Mouse (Mus musculus) midbrain, postnatal 0 days (tissue): ENCODE data around the gene Ell. TPM values are rescaled to one million over a fixed set of nuclear protein-coding genes. Genes with fewer than 3 reads are reported as not detected.

ENCODE experiments used
- ATAC-seq: fragments of 200-750 bp; cut with Nextera tagmentation; 2 replicates; pipeline ENCODE4 v1.8.0; 2017; ENCODE audit warnings: moderate number of reproducible peaks, mild to moderate bottlenecking, moderate TSS enrichment, moderate library complexity; ENCODE audit not compliant: low FRiP score
- DNase-seq: peaks from one replicate; pipeline ENCODE4 v3.0.0-alpha.2; 2015; ENCODE audit warnings: low spot score
- H3K27ac ChIP-seq: fragments of 300-500 bp; sonication (generic); 2 replicates; pipeline ENCODE4 v1.5.1; 2014; ENCODE audit warnings: low read depth, mild to moderate bottlenecking, low read length, mixed read lengths
- H3K27me3 ChIP-seq: fragments of 300-500 bp; sonication (generic); 2 replicates; pipeline ENCODE4 v1.6.1; 2014; ENCODE audit warnings: low read length, control low read depth, mixed read lengths; ENCODE audit not compliant: insufficient read depth
- H3K36me3 ChIP-seq: fragments of 300-500 bp; sonication (generic); 2 replicates; pipeline ENCODE4 v1.6.1; 2014; ENCODE audit warnings: low read length, control low read depth, mixed read lengths; ENCODE audit not compliant: insufficient read depth
- H3K4me1 ChIP-seq: fragments of 300-500 bp; sonication (generic); 2 replicates; pipeline ENCODE4 v1.6.1; 2014; ENCODE audit warnings: mild to moderate bottlenecking, control low read depth, antibody characterized with exemption, low read length, mixed read lengths; ENCODE audit not compliant: insufficient read depth
- H3K4me2 ChIP-seq: fragments of 300-500 bp; sonication (generic); 2 replicates; pipeline ENCODE4 v1.6.1; 2014; ENCODE audit warnings: low read depth, mild to moderate bottlenecking, low read length, mixed read lengths; ENCODE audit not compliant: poor library complexity, severe bottlenecking
- H3K4me3 ChIP-seq: fragments of 300-500 bp; sonication (generic); 2 replicates; pipeline ENCODE4 v1.5.1; 2014; ENCODE audit warnings: low read depth, mild to moderate bottlenecking, low read length, moderate library complexity
- H3K9ac ChIP-seq: fragments of 300-500 bp; sonication (generic); replicated peaks from 2 replicates; pipeline ENCODE4 v1.6.1; 2014; ENCODE audit warnings: mild to moderate bottlenecking, low read length, moderate library complexity, mixed read lengths; ENCODE audit not compliant: poor library complexity, severe bottlenecking
- H3K9me3 ChIP-seq: fragments of 300-500 bp; sonication (generic); 2 replicates; pipeline ENCODE4 v1.6.1; 2016; ENCODE audit warnings: low read length, control low read depth
- CTCF ChIP-seq: IDR thresholded peaks from 2 replicates; pipeline ENCODE4 v1.5.1; 2016; ENCODE audit warnings: antibody characterized with exemption, mild to moderate bottlenecking
- WGBS: fragments of 180-500 bp; shearing (Covaris S2); extraction: QIAGEN DNeasy Blood & Tissue Kit; methylation state at CpG from one replicate; pipeline ENCODE4 v1.1.7; 2014; 5-methylcytosine and 5-hydroxymethylcytosine counted together
- polyA plus RNA-seq: library from polyadenylated mRNA; unstranded; fragments of >200 nt; fragmentation: Nextera tagmentation; extraction: Ambion mirVana; gene quantifications from 2 replicates; pipeline ENCODE4 v1.2.1, GENCODE M21; 2015
- total RNA-seq: library from RNA; depleted of rRNA; stranded (reverse); fragments of >200 nt; gene quantifications from 2 replicates; pipeline ENCODE4 v1.2.3, GENCODE M21; 2014

Gene Ell
- total and polyA plus RNA-seq, 2 experiments from 2014 or later: 13.2 to 14.1 TPM

GRCm38 (mm10) chr8:70493692-70494415, 45.4 kb upstream of the Ell start:
- Histone ChIP-seq H3K36me3 (no peaks in the 10 kb centered on the region), H3K4me1 (peaks cover 8% of the 10 kb centered on the region; the same call in 1 of the 2 replicates), H3K27me3 (peaks cover 90% of the 10 kb centered on the region), H3K9me3 (no peaks in the 10 kb centered on the region), H3K4me2 (peak overlapping the region; percentile 67), H3K9ac (0 out of 2 replicates have a peak overlapping the region, but pooled peaks have one; percentile 42), H3K27ac (no peak overlapping the region), H3K4me3 (peak overlapping the region; percentile 35)
- ATAC-seq (no peak; the same call in 1 of the 2 replicates), DNase-seq (no peak)
- TF ChIP-seq CTCF: no peak
- WGBS: under 1% methylated on average over 47 of the region's 47 CpGs

GRCm38 (mm10) chr8:70494416-70494945, 44.8 kb upstream of the Ell start:
- Histone ChIP-seq H3K4me2 (no peak overlapping the region), H3K27me3 (peaks cover 90% of the 10 kb centered on the region), H3K4me1 (peaks cover 8% of the 10 kb centered on the region; the same call in 1 of the 2 replicates), H3K9ac (no peak overlapping the region), H3K4me3 (no peak overlapping the region; the same call in 1 of the 2 replicates), H3K27ac (no peak overlapping the region), H3K9me3 (no peaks in the 10 kb centered on the region), H3K36me3 (no peaks in the 10 kb centered on the region)
- TF ChIP-seq CTCF: no peak
- WGBS: 4% methylated on average over 26 of the region's 28 CpGs
- ATAC-seq: no peak
- DNase-seq: no peak

GRCm38 (mm10) chr8:70495001-70495770, 44.1 kb upstream of the Ell start:
- WGBS: 2% methylated on average over 21 of the region's 21 CpGs
- Histone ChIP-seq H3K36me3 (no peaks in the 10 kb centered on the region), H3K27me3 (peaks cover 87% of the 10 kb centered on the region), H3K9me3 (no peaks in the 10 kb centered on the region), H3K27ac (no peak overlapping the region), H3K4me2 (no peak overlapping the region), H3K9ac (no peak overlapping the region), H3K4me1 (peaks cover 8% of the 10 kb centered on the region; the same call in 1 of the 2 replicates), H3K4me3 (no peak overlapping the region)
- TF ChIP-seq CTCF: no peak
- ATAC-seq (no peak), DNase-seq (no peak)

GRCm38 (mm10) chr8:70495771-70496062, 43.5 kb upstream of the Ell start:
- H3K27me3 ChIP-seq: peaks cover 87% of the 10 kb centered on the region
- no peaks in the 10 kb centered on the region for H3K9me3 ChIP-seq
- TF ChIP-seq CTCF: no peak
- no peak overlapping the region for H3K9ac ChIP-seq
- H3K4me1 ChIP-seq: peaks cover 8% of the 10 kb centered on the region; the same call in 1 of the 2 replicates
- no peak for ATAC-seq
- H3K27ac ChIP-seq: no peak overlapping the region
- no peak overlapping the region for H3K4me2 ChIP-seq
- H3K4me3 ChIP-seq: no peak overlapping the region
- 7% methylated on average over 12 of the region's 12 CpGs for WGBS
- DNase-seq: no peak
- H3K36me3 ChIP-seq: no peaks in the 10 kb centered on the region

DNA sequence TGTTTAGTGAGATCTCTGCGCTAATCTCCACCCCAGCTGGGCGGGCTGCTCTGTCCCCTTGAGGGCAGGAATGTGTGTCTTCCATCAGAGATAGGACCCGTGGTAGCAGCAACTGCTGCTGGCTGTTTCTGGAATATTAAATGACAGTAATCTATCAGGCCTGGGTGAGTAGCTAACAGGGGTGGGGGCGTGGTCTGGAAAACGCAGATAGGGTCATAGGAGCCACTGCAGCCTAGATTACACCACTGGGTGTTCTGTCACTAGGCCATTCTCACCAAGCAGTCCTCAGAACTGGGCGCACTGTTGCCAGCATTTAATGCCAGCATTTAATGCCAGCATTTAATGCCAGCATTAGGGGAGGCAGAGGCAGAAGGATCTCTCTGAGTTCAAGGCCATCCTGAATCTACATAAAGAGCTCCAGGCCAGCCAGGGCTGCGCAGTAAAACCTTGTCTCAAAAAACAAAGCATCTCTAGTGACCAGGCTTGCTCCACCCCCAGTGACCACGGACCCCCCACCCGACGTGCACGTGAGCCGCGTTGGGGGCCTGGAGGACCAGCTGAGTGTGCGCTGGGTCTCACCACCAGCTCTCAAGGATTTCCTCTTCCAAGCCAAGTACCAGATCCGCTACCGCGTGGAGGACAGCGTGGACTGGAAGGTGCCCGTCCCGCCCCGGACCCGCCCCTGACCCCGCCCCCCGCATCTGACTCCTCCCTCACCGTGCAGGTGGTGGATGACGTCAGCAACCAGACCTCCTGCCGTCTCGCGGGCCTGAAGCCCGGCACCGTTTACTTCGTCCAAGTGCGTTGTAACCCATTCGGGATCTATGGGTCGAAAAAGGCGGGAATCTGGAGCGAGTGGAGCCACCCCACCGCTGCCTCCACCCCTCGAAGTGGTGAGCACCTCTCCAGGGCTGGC, 38.6 kb upstream of the Ell start:
- Histone ChIP-seq H3K27me3 (peaks cover 63% of the 10 kb centered on the region), H3K4me1 (no peaks in the 10 kb centered on the region), H3K27ac (no peak overlapping the region), H3K4me3 (peak overlapping the region; percentile 10; the same call in 1 of the 2 replicates), H3K9ac (0 out of 2 replicates have a peak overlapping the region, but pooled peaks have one; percentile 36), H3K4me2 (peak overlapping the region; percentile 30), H3K9me3 (no peaks in the 10 kb centered on the region), H3K36me3 (0 out of 2 replicates have a peak, but pooled peaks cover 5% of the 10 kb centered on the region)
- ATAC-seq: no peak
- DNase-seq: no peak
- WGBS: 10% methylated on average over 39 of the region's 39 CpGs
- TF ChIP-seq CTCF: no peak
